Mouse (Mus musculus): ENCODE results near the gene Dmxl2. TPM values are rescaled to one million over a fixed set of nuclear protein-coding genes. Genes with fewer than 3 reads are reported as not detected.
A peak's percentile ranks its signal among the peaks of the same experiment; 100 is the strongest.

Gene Dmxl2
- polyA plus RNA-seq (2015; fragmentation: Nextera tagmentation; extraction: Ambion mirVana): 0.92 and 0.97 TPM in 2 replicates

DNA sequence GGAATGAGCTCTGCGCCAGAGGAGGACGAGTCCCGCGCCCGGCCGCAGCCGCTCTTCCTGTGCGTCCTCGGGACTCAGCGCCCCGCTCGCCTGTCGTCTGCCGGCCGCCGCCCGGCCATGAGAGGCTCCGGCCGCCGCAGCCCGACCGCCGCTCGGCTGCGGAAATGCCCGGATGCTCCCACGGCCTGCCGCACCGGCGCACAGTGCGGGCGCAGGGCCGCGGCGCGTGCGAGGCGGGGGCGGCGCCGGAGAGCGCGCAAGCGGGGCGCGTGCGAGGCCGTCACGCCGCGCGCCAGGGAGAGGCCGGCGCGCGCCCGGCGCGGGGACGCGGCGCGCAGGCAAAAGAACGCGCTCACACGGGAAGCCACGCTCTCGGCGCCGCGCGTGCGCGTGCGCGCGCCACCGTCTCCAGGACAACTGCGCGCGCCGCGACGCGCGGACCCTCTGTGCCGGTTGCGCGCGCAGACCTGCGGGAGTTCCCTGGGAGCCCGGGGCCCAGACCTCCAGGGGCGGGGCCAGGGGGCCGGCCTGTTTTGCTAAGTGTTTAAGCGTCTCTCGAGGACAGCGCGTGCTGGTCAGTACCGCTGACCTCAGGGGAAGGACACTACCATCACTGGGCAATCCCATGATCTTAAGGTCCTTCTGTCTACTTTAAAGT is at the start of gene Dmxl2:
Dmxl2 (minus strand) TSS at position 174 of the 658 bp plus-strand sequence.
- Histone ChIP-seq H3K4me2 (peak within 1 kb of the TSS; percentile 84), H3K4me1 (replicated peaks) (0 out of 2 replicates have a peak, but pooled peaks cover 4% of the 10 kb centered on the region), H3K36me3 (no peaks in the 10 kb centered on the region), H3K9ac (peak within 1 kb of the TSS; percentile 64), H3K27me3 (peaks cover 51% of the 10 kb centered on the region), H3K27ac (no peak within 1 kb of the TSS), H3K4me3 (replicated peaks) (peak within 1 kb of the TSS; percentile 68), H3K9me3 (replicated peaks) (no peaks in the 10 kb centered on the region)
- under 1% methylated on average over 89 of the region's 99 CpGs for WGBS (ENCODE audit: insufficient replicate concordance)
- DNase-seq (peak; percentile 59), ATAC-seq (ENCODE audit: low read depth) (peak; percentile 86)

GRCm38 (mm10) chr9:54549433-54549832 is 48.0 kb upstream of the Dmxl2 start:
- DNase-seq (no peak), ATAC-seq (ENCODE audit: low read depth) (no peak)
- Histone ChIP-seq H3K9me3 (replicated peaks) (no peaks in the 10 kb centered on the region), H3K9ac (no peak overlapping the region), H3K27me3 (no peaks in the 10 kb centered on the region), H3K4me3 (replicated peaks) (no peak overlapping the region), H3K4me2 (no peak overlapping the region), H3K27ac (no peak overlapping the region), H3K36me3 (no peaks in the 10 kb centered on the region), H3K4me1 (replicated peaks) (0 out of 2 replicates have a peak, but pooled peaks cover 3% of the 10 kb centered on the region)
- WGBS (ENCODE audit: insufficient replicate concordance): 69% methylated on average over 6 of the region's 6 CpGs

- Histone ChIP-seq H3K4me1 (replicated peaks) (0 out of 2 replicates have a peak, but pooled peaks cover 2% of the 10 kb centered on the region), H3K9ac (no peak overlapping the region), H3K9me3 (replicated peaks) (no peaks in the 10 kb centered on the region), H3K4me3 (replicated peaks) (no peak overlapping the region), H3K36me3 (no peaks in the 10 kb centered on the region), H3K27me3 (no peaks in the 10 kb centered on the region), H3K4me2 (no peak overlapping the region), H3K27ac (no peak overlapping the region)
- 7% methylated on average over 5 of the region's 5 CpGs for WGBS (ENCODE audit: insufficient replicate concordance)
- ATAC-seq (ENCODE audit: low read depth) (no peak), DNase-seq (peak; percentile 34)
Measured at GRCm38 (mm10) chr9:54547536-54547935, 46.1 kb upstream of the Dmxl2 start.

- H3K9me3 ChIP-seq (replicated peaks): no peaks in the 10 kb centered on the region
- 73% methylated on average over 4 of the region's 4 CpGs for WGBS (ENCODE audit: insufficient replicate concordance)
- ATAC-seq (ENCODE audit: low read depth) (no peak), DNase-seq (no peak)
- H3K27me3 ChIP-seq: no peaks in the 10 kb centered on the region
- no peak overlapping the region for H3K4me2 ChIP-seq
- H3K36me3 ChIP-seq: no peaks in the 10 kb centered on the region
- no peak overlapping the region for H3K27ac ChIP-seq
- H3K4me1 ChIP-seq (replicated peaks): no peaks in the 10 kb centered on the region
- H3K9ac ChIP-seq: no peak overlapping the region
- H3K4me3 ChIP-seq (replicated peaks): no peak overlapping the region
Measured at GRCm38 (mm10) chr9:54544954-54545315, 43.5 kb upstream of the Dmxl2 start.

GRCm38 (mm10) chr9:54544212-54544953 is 43.0 kb upstream of the Dmxl2 start:
- no peak for ATAC-seq (ENCODE audit: low read depth)
- no peaks in the 10 kb centered on the region for H3K36me3 ChIP-seq
- 66% methylated on average over 9 of the region's 9 CpGs for WGBS (ENCODE audit: insufficient replicate concordance)
- no peak overlapping the region for H3K4me2 ChIP-seq
- H3K4me3 ChIP-seq (replicated peaks): no peak overlapping the region
- H3K27ac ChIP-seq: no peak overlapping the region
- H3K27me3 ChIP-seq: no peaks in the 10 kb centered on the region
- no peaks in the 10 kb centered on the region for H3K9me3 ChIP-seq (replicated peaks)
- no peaks in the 10 kb centered on the region for H3K4me1 ChIP-seq (replicated peaks)
- no peak overlapping the region for H3K9ac ChIP-seq
- no peak for DNase-seq

GRCm38 (mm10) chr9:54540801-54541200 is 39.4 kb upstream of the Dmxl2 start:
- no peaks in the 10 kb centered on the region for H3K27me3 ChIP-seq
- H3K4me2 ChIP-seq: no peak overlapping the region
- no peak overlapping the region for H3K9ac ChIP-seq
- H3K27ac ChIP-seq: no peak overlapping the region
- 48% methylated on average over 5 of the region's 5 CpGs for WGBS (ENCODE audit: insufficient replicate concordance)
- no peaks in the 10 kb centered on the region for H3K4me1 ChIP-seq (replicated peaks)
- DNase-seq (no peak), ATAC-seq (ENCODE audit: low read depth) (no peak)
- no peaks in the 10 kb centered on the region for H3K36me3 ChIP-seq
- H3K4me3 ChIP-seq (replicated peaks): no peak overlapping the region
- no peaks in the 10 kb centered on the region for H3K9me3 ChIP-seq (replicated peaks)

- Histone ChIP-seq H3K9me3 (replicated peaks) (no peaks in the 10 kb centered on the region), H3K4me1 (replicated peaks) (no peaks in the 10 kb centered on the region), H3K27ac (no peak within 1 kb of the TSS), H3K36me3 (no peaks in the 10 kb centered on the region), H3K9ac (no peak within 1 kb of the TSS), H3K4me2 (no peak within 1 kb of the TSS), H3K27me3 (no peaks in the 10 kb centered on the region), H3K4me3 (replicated peaks) (no peak within 1 kb of the TSS)
- DNase-seq (no peak), ATAC-seq (ENCODE audit: low read depth) (no peak)
- WGBS (ENCODE audit: insufficient replicate concordance): 79% methylated on average over 14 of the region's 14 CpGs
Measured at GRCm38 (mm10) chr9:54538684-54539083, 37.3 kb upstream of the Dmxl2 start, which contains the start of gene Sh2d7. TSS of gene Sh2d7 (plus strand) at chr9:54538984.

- H3K9me3 ChIP-seq (replicated peaks): no peaks in the 10 kb centered on the region
- no peaks in the 10 kb centered on the region for H3K36me3 ChIP-seq
- no peak overlapping the region for H3K4me3 ChIP-seq (replicated peaks)
- no peak for DNase-seq
- no peak overlapping the region for H3K4me2 ChIP-seq
- no peaks in the 10 kb centered on the region for H3K27me3 ChIP-seq
- no peak overlapping the region for H3K27ac ChIP-seq
- 92% methylated on average over 3 of the region's 3 CpGs for WGBS (ENCODE audit: insufficient replicate concordance)
- ATAC-seq (ENCODE audit: low read depth): no peak
- H3K9ac ChIP-seq: no peak overlapping the region
- no peaks in the 10 kb centered on the region for H3K4me1 ChIP-seq (replicated peaks)
Measured at GRCm38 (mm10) chr9:54538244-54538643, 36.8 kb upstream of the Dmxl2 start.

- DNase-seq (no peak), ATAC-seq (ENCODE audit: low read depth) (no peak)
- no peaks in the 10 kb centered on the region for H3K27me3 ChIP-seq
- no peak overlapping the region for H3K4me3 ChIP-seq (replicated peaks)
- H3K4me1 ChIP-seq (replicated peaks): no peaks in the 10 kb centered on the region
- no peak overlapping the region for H3K9ac ChIP-seq
- no peaks in the 10 kb centered on the region for H3K36me3 ChIP-seq
- 65% methylated on average over 3 of the region's 3 CpGs for whole genome bisulfite sequencing (ENCODE audit: insufficient replicate concordance)
- H3K4me2 ChIP-seq: no peak overlapping the region
- no peak overlapping the region for H3K27ac ChIP-seq
- no peaks in the 10 kb centered on the region for H3K9me3 ChIP-seq (replicated peaks)
Measured at GRCm38 (mm10) chr9:54537480-54537879, 36.1 kb upstream of the Dmxl2 start.

- no peak for DNase-seq
- Histone ChIP-seq H3K9ac (no peak overlapping the region), H3K4me1 (replicated peaks) (no peaks in the 10 kb centered on the region), H3K36me3 (no peaks in the 10 kb centered on the region), H3K27me3 (no peaks in the 10 kb centered on the region), H3K4me3 (replicated peaks) (no peak overlapping the region), H3K9me3 (replicated peaks) (no peaks in the 10 kb centered on the region), H3K4me2 (no peak overlapping the region), H3K27ac (no peak overlapping the region)
- no peak for ATAC-seq (ENCODE audit: low read depth)
- 68% methylated on average over 4 of the region's 4 CpGs for WGBS (ENCODE audit: insufficient replicate concordance)
Measured at GRCm38 (mm10) chr9:54537030-54537429, 35.6 kb upstream of the Dmxl2 start.

GRCm38 (mm10) chr9:54536236-54536635 is 34.8 kb upstream of the Dmxl2 start:
- no peak overlapping the region for H3K27ac ChIP-seq
- H3K27me3 ChIP-seq: no peaks in the 10 kb centered on the region
- H3K4me3 ChIP-seq (replicated peaks): no peak overlapping the region
- H3K9ac ChIP-seq: no peak overlapping the region
- no peaks in the 10 kb centered on the region for H3K36me3 ChIP-seq
- no peak overlapping the region for H3K4me2 ChIP-seq
- ATAC-seq (ENCODE audit: low read depth) (no peak), DNase-seq (no peak)
- no peaks in the 10 kb centered on the region for H3K9me3 ChIP-seq (replicated peaks)
- no peaks in the 10 kb centered on the region for H3K4me1 ChIP-seq (replicated peaks)
- 71% methylated on average over 7 of the region's 7 CpGs for WGBS (ENCODE audit: insufficient replicate concordance)

DNA sequence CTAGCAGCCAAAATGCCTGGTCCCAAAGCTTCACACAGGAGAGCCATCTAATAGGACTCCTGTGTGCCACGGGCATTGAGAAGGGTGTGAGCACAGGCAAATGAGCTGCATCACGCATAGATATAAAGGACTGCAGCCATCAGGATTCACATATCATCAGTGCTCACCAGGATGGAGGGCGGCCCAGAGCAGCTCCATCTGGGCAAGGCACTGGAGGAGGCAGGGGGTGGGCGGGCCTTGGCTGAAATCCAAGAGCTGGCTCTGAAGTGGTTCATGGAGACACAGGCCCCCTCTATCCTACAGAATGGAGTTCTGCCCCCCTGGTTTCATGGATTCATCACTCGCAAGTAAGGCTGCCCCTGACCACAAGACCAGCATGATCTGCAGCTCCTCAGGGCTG is 32.5 kb upstream of the Dmxl2 start:
- Histone ChIP-seq H3K9ac (no peak overlapping the region), H3K27ac (no peak overlapping the region), H3K9me3 (replicated peaks) (no peaks in the 10 kb centered on the region), H3K36me3 (no peaks in the 10 kb centered on the region), H3K4me1 (replicated peaks) (no peaks in the 10 kb centered on the region), H3K27me3 (no peaks in the 10 kb centered on the region), H3K4me2 (no peak overlapping the region), H3K4me3 (replicated peaks) (no peak overlapping the region)
- ATAC-seq (ENCODE audit: low read depth) (no peak), DNase-seq (no peak)
- 52% methylated on average over 5 of the region's 5 CpGs for WGBS (ENCODE audit: insufficient replicate concordance)

Data from liver, embryonic 13.5 days (tissue).